Mouse (Mus musculus): ENCODE measurements at regions not wholly inside any gene's neighbourhood (a gene's known extent, or its start where the extent isn't known, plus 50 kb on each side); places are given as distances from the start of the nearest gene placed in this dataset.

- no peak for DNase-seq
Measured at GRCm38 (mm10) chr4:101340741-101341140, 75.7 kb upstream of the Jak1 start.

- DNase-seq = no peak
Measured at GRCm38 (mm10) chr4:101338211-101338610, 73.1 kb upstream of the Jak1 start.

GRCm38 (mm10) chr4:101336811-101337210 lies 71.7 kb upstream of the Jak1 start:
- no peak for DNase-seq

- no peak for DNase-seq
Measured at GRCm38 (mm10) chr4:101336371-101336770, 71.3 kb upstream of the Jak1 start.

GRCm38 (mm10) chr4:101333868-101334267 lies 68.8 kb upstream of the Jak1 start:
- no peak for DNase-seq

- DNase-seq = no peak
Measured at GRCm38 (mm10) chr4:101333036-101333435, 68.0 kb upstream of the Jak1 start.

- no peak for DNase-seq
Measured at GRCm38 (mm10) chr4:101331231-101331630, 66.1 kb upstream of the Jak1 start.

GRCm38 (mm10) chr4:101329060-101329459 lies 64.0 kb upstream of the Jak1 start:
- no peak for DNase-seq

GRCm38 (mm10) chr4:101326067-101326466 lies 61.0 kb upstream of the Jak1 start:
- no peak for DNase-seq

GRCm38 (mm10) chr4:101321731-101322130 lies 56.6 kb upstream of the Jak1 start:
- DNase-seq = no peak

- no peak for DNase-seq
Measured at GRCm38 (mm10) chr4:101320587-101320986, 55.5 kb upstream of the Jak1 start.

GRCm38 (mm10) chr4:101319681-101320220 lies 54.7 kb upstream of the Jak1 start:
- DNase-seq = no peak

GRCm38 (mm10) chr4:101318836-101319235 lies 53.8 kb upstream of the Jak1 start:
- no peak for DNase-seq

GRCm38 (mm10) chr4:101316061-101316460 lies 51.0 kb upstream of the Jak1 start:
- no peak for DNase-seq
